Mouse (Mus musculus) spleen, adult 2 months (tissue): ENCODE results near the gene Crtac1.

Experiments
- CTCF ChIP-seq: fragments of 200-500 bp; IDR thresholded peaks from 2 replicates; pipeline ENCODE4 v1.5.1; 2011; ENCODE audit warnings: mild to moderate bottlenecking, inconsistent platforms; ENCODE audit not compliant: insufficient read depth, insufficient read length, insufficient replicate concordance; ENCODE audit errors: extremely low read depth
- POLR2A ChIP-seq: fragments of 200-500 bp; IDR thresholded peaks from 2 replicates; pipeline ENCODE4 v1.6.1; 2011; ENCODE audit warnings: low read depth, low read length, inconsistent platforms

GRCm38 (mm10) chr19:42358406-42358805 lies 73.2 kb downstream of the Crtac1 start:
- TF ChIP-seq POLR2A (no peak), CTCF (no peak)
